Mouse (Mus musculus): Measurements from ENCODE around the gene Zfp719.

DNA sequence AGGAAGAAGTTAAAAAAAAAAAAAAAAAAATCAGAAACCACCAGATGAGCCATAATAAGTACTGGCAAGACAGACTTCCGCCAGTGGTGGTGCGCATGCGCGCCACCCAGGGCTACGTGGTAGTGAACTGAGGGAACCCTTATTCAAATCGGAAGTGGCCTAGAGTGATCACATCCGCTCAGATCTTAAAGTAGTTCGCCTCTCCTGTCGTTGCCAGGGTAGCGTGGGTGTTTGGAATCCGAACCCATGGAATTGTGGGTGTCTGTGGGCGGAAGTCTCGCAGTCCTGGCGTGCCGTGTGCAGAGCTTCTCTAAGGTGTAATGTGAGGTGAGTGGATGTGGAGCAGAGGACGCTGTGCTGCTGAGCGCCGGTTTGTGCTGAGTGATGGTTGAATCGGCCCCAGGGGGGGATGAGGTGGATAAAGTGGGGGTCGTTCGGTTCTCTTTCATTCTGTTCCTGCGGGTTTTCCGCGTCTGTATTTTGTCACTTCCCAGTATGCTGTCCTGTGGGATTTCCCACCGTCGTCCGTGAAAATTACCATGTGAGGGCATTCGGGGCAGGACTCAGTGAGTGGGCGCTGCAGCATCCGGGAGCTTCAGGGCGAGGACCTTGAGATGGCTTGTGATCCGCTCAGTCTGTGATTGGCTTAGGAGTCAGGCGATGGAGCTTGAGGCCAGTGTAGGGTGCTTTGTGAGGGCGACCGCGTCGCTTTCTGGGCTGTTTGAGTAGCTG is at the start of gene Zfp719:
- TF ChIP-seq CTCF (IDR thresholded peaks at IDR 0.05; ENCODE audit: low read depth) (no peak), EP300 (IDR thresholded peaks at IDR 0.05; ENCODE audit: low read depth) (peak; percentile 48; the same call in 1 of the 2 replicates)

Measured in liver, postnatal 0 days (tissue).